Mouse (Mus musculus) forebrain, embryonic 14.5 days (tissue): ENCODE measurements around the gene Xxylt1. TPM values are rescaled to one million over a fixed set of nuclear protein-coding genes. Genes with fewer than 3 reads are reported as not detected.

Experiments used
- ATAC-seq: fragments of 200-750 bp; cut with Nextera tagmentation; 2 replicates; pipeline ENCODE4 v1.8.0; 2017; ENCODE audit warnings: mild to moderate bottlenecking, moderate library complexity
- DNase-seq: peaks from one replicate; pipeline ENCODE4 v3.0.0-alpha.2; 2015; ENCODE audit warnings: low spot score
- H3K27ac ChIP-seq: fragments of 300-500 bp; sonication (generic); 2 replicates; pipeline ENCODE4 v1.5.1; 2014; ENCODE audit warnings: low read depth, mild to moderate bottlenecking, control low read depth, low read length, moderate library complexity
- H3K27me3 ChIP-seq: fragments of 300-500 bp; sonication (generic); replicated peaks from 2 replicates; pipeline ENCODE4 v1.6.1; 2014; ENCODE audit warnings: low read length, control low read depth, mixed read lengths; ENCODE audit not compliant: control insufficient read depth, insufficient read depth
- H3K36me3 ChIP-seq: fragments of 300-500 bp; sonication (generic); 2 replicates; pipeline ENCODE4 v1.6.1; 2014; ENCODE audit warnings: low read length, control low read depth; ENCODE audit not compliant: control insufficient read depth, insufficient read depth
- H3K4me1 ChIP-seq: fragments of 300-500 bp; sonication (generic); 2 replicates; pipeline ENCODE4 v1.6.1; 2014; ENCODE audit warnings: antibody characterized with exemption, low read length, control low read depth; ENCODE audit not compliant: control insufficient read depth, insufficient read depth
- H3K4me2 ChIP-seq: fragments of 300-500 bp; sonication (generic); 2 replicates; pipeline ENCODE4 v1.6.1; 2014; ENCODE audit warnings: mild to moderate bottlenecking, control low read depth, low read length
- H3K4me3 ChIP-seq: fragments of 300-500 bp; sonication (generic); 2 replicates; pipeline ENCODE4 v1.5.1; 2014; ENCODE audit warnings: low read depth, low read length, control low read depth
- H3K9ac ChIP-seq: fragments of 300-500 bp; sonication (generic); 2 replicates; pipeline ENCODE4 v1.6.1; 2014; ENCODE audit warnings: mild to moderate bottlenecking, low read length, control low read depth, moderate library complexity
- H3K9me3 ChIP-seq: fragments of 300-500 bp; sonication (generic); replicated peaks from 2 replicates; pipeline ENCODE4 v1.6.1; 2016; ENCODE audit warnings: low read length, control low read depth, mixed read lengths; ENCODE audit not compliant: control insufficient read depth
- WGBS: fragments of 180-500 bp; shearing (Covaris S2); extraction: QIAGEN DNeasy Blood & Tissue Kit; methylation state at CpG from one replicate; pipeline ENCODE4 v1.1.7; 2014; 5-methylcytosine and 5-hydroxymethylcytosine counted together
- polyA plus RNA-seq: library from polyadenylated mRNA; unstranded; fragments of >200 nt; fragmentation: Nextera tagmentation; extraction: Ambion mirVana; gene quantifications from 2 replicates; pipeline ENCODE4 v1.2.1, GENCODE M21; 2014

Xxylt1 gene
- polyA plus RNA-seq, 1 experiment from 2014 or later = 8.5 TPM

- H3K9ac ChIP-seq = no peak overlapping the region
- H3K27ac ChIP-seq = no peak overlapping the region
- no peak for ATAC-seq
- H3K4me3 ChIP-seq = no peak overlapping the region
- no peaks in the 10 kb centered on the region for H3K36me3 ChIP-seq
- no peaks in the 10 kb centered on the region for H3K9me3 ChIP-seq
- WGBS = 79% methylated on average over 7 of the region's 7 CpGs
- no peak for DNase-seq
- H3K4me2 ChIP-seq = no peak overlapping the region
- no peaks in the 10 kb centered on the region for H3K4me1 ChIP-seq
- H3K27me3 ChIP-seq = no peaks in the 10 kb centered on the region
Observed at GRCm38 (mm10) chr16:31052177-31052726, 29.0 kb downstream of the Xxylt1 start.

GRCm38 (mm10) chr16:31050701-31051100 is 30.5 kb downstream of the Xxylt1 start:
- ATAC-seq = no peak
- Histone ChIP-seq H3K27ac (no peak overlapping the region), H3K4me2 (no peak overlapping the region), H3K4me3 (no peak overlapping the region), H3K9me3 (no peaks in the 10 kb centered on the region), H3K36me3 (no peaks in the 10 kb centered on the region), H3K4me1 (no peaks in the 10 kb centered on the region), H3K27me3 (no peaks in the 10 kb centered on the region), H3K9ac (no peak overlapping the region)
- WGBS = 84% methylated on average over 7 of the region's 7 CpGs
- DNase-seq = no peak

- H3K9ac ChIP-seq = no peak overlapping the region
- H3K4me1 ChIP-seq = no peaks in the 10 kb centered on the region
- no peaks in the 10 kb centered on the region for H3K9me3 ChIP-seq
- H3K4me2 ChIP-seq = no peak overlapping the region
- no peak for ATAC-seq
- 86% methylated on average over 6 of the region's 6 CpGs for WGBS
- no peak for DNase-seq
- H3K36me3 ChIP-seq = no peaks in the 10 kb centered on the region
- no peak overlapping the region for H3K27ac ChIP-seq
- no peak overlapping the region for H3K4me3 ChIP-seq
- no peaks in the 10 kb centered on the region for H3K27me3 ChIP-seq
Observed at GRCm38 (mm10) chr16:31048194-31048593, 33.0 kb downstream of the Xxylt1 start.

DNA sequence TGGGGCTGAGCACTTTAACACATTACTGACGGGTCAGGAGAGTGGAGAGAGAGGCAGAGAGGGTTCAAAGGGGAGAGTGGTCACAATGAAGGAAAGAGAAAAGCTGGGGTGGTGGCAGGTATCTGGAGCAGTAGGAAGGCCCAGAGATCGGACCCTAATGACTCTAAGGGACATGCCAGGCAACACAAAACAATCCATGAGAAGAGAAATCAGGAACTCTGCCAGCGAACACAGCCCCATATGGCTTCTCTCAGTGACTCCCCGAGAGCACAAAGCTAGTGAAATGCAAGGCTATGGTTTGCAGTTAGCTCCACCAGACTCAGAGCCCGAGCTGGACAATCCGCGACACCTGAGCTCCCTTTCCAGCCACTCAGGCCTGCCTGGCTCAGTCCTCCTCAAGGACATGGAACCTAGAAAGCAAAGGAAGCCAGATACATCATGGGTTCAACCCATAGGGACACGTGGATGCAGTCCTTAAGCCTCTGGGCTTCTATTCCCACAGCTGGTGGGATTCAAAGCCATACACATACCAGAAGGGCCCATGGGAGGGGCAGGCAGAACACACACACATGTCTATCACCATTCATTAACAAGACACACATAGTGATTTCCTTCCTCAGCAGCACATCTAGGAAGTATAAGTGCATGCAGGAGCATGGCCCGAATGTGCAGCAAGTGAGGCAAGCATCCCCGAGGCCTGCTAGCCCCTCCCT is 33.9 kb downstream of the Xxylt1 start:
- no peak overlapping the region for H3K9ac ChIP-seq
- H3K4me1 ChIP-seq = no peaks in the 10 kb centered on the region
- DNase-seq = no peak
- H3K36me3 ChIP-seq = no peaks in the 10 kb centered on the region
- no peaks in the 10 kb centered on the region for H3K27me3 ChIP-seq
- no peaks in the 10 kb centered on the region for H3K9me3 ChIP-seq
- no peak overlapping the region for H3K4me3 ChIP-seq
- no peak overlapping the region for H3K4me2 ChIP-seq
- no peak overlapping the region; the same call in 1 of the 2 replicates for H3K27ac ChIP-seq
- 80% methylated on average over 10 of the region's 10 CpGs for WGBS
- ATAC-seq = no peak

DNA sequence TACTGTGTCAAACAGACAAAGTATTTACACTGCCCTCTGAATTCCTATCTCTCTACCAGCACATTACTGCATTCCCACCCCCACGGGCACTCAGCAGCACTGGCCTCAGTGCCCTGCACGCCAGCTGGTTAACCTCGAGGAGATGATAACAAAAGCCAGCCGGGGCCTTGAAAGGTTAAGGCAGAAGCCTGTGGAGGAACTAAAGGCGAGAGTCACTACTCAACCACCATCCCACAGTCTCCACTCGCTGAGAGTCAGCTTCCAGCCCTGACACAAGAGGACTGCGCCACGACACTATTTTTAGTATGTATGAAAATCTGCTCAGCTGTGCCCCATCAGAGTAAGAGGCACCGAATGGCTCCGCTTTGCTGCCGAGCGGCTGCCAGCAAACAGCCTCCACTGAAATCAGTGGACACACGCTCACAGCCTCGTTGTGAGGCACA is 35.0 kb downstream of the Xxylt1 start:
- WGBS = 82% methylated on average over 14 of the region's 14 CpGs
- no peak overlapping the region for H3K27ac ChIP-seq
- ATAC-seq = no peak

GRCm38 (mm10) chr16:31045211-31045610 is 36.0 kb downstream of the Xxylt1 start:
- 76% methylated on average over 5 of the region's 5 CpGs for WGBS
- H3K36me3 ChIP-seq = no peaks in the 10 kb centered on the region
- H3K27ac ChIP-seq = no peak overlapping the region
- DNase-seq (no peak), ATAC-seq (no peak)
- H3K4me3 ChIP-seq = no peak overlapping the region
- H3K27me3 ChIP-seq = no peaks in the 10 kb centered on the region
- no peaks in the 10 kb centered on the region for H3K9me3 ChIP-seq
- no peak overlapping the region for H3K9ac ChIP-seq
- no peaks in the 10 kb centered on the region for H3K4me1 ChIP-seq
- H3K4me2 ChIP-seq = no peak overlapping the region

More for the DNA sequence above, 35.0 kb downstream of the Xxylt1 start:
- no peak for DNase-seq
- Histone ChIP-seq H3K4me3 (no peak overlapping the region), H3K4me2 (no peak overlapping the region), H3K27me3 (no peaks in the 10 kb centered on the region), H3K4me1 (no peaks in the 10 kb centered on the region), H3K9ac (no peak overlapping the region), H3K36me3 (no peaks in the 10 kb centered on the region), H3K9me3 (no peaks in the 10 kb centered on the region)

- Histone ChIP-seq H3K36me3 (no peaks in the 10 kb centered on the region), H3K4me3 (no peak overlapping the region), H3K4me1 (no peaks in the 10 kb centered on the region), H3K27me3 (no peaks in the 10 kb centered on the region), H3K9ac (no peak overlapping the region), H3K27ac (no peak overlapping the region), H3K9me3 (no peaks in the 10 kb centered on the region), H3K4me2 (no peak overlapping the region)
- ATAC-seq = no peak
- no peak for DNase-seq
- WGBS = 94% methylated on average over 5 of the region's 5 CpGs
Observed at GRCm38 (mm10) chr16:31043136-31043535, 38.1 kb downstream of the Xxylt1 start.

DNA sequence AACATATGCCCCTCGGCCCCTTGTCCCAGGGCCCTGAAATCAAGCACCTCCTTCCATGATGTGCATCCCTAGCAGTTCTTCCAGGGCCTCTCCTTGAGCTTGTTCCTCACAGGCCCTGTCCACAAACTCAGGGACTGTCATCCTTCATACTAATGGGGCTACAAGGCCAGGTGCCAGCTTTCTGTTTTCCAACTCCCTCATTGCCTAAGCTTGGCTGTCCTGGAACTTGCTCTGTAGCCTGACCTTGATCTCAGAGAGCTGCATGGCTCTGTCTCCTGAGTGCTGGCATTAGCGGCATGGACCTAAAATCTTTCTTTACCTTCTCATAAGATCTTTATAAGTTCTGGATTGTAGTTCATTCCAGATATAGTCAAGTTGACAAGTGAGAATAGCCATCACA is 39.7 kb downstream of the Xxylt1 start:
- Histone ChIP-seq H3K27me3 (no peaks in the 10 kb centered on the region), H3K4me1 (no peaks in the 10 kb centered on the region), H3K27ac (no peak overlapping the region), H3K36me3 (no peaks in the 10 kb centered on the region), H3K4me3 (no peak overlapping the region), H3K9me3 (no peaks in the 10 kb centered on the region), H3K9ac (no peak overlapping the region), H3K4me2 (no peak overlapping the region)
- ATAC-seq (no peak), DNase-seq (no peak)
- WGBS = 93% methylated on average over 2 of the region's 2 CpGs

DNA sequence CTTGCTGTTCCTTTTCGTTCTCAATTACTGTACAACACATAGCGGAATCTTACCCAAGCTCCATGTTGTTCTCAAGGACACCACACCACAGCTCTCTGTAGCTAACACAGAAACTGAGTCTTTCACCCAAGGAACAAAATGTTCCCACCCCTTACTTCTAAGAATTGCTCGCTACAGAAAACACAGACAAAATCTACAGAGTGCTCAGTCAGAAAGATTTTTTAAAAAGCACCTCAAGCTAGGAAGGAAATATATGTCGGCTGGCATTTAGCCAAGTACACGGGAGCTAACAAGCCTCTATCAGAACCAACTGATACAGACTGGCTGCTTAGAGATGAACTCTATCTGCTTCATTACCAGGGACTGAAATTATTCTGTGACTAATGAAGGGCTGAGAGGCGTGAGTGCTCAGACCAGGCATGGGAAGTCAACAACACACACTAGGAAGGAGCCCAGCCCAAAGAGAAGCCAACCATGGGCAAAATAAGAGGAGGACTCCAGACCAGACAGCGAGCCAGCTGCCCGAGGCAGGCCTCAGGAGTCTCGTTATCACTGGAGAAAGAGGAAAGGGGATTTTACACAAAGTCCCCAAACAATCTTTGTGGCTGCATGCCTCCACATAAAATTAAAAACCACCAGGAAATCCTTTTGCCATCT is 41.3 kb downstream of the Xxylt1 start:
- WGBS = 70% methylated on average over 9 of the region's 9 CpGs
- DNase-seq (peak; percentile 37), ATAC-seq (no peak)
- no peak overlapping the region for H3K27ac ChIP-seq
- no peak overlapping the region for H3K4me2 ChIP-seq
- no peaks in the 10 kb centered on the region for H3K27me3 ChIP-seq
- H3K4me1 ChIP-seq = peaks cover 8% of the 10 kb centered on the region; the same call in 1 of the 2 replicates
- H3K9me3 ChIP-seq = no peaks in the 10 kb centered on the region
- H3K4me3 ChIP-seq = no peak overlapping the region
- H3K36me3 ChIP-seq = no peaks in the 10 kb centered on the region
- no peak overlapping the region for H3K9ac ChIP-seq
